Mouse (Mus musculus) forebrain, embryonic 14.5 days (tissue): ENCODE data around the gene Ddc. TPM values are rescaled to one million over a fixed set of nuclear protein-coding genes. Genes with fewer than 3 reads are reported as not detected.

Source experiments
- ATAC-seq: fragments of 200-750 bp; cut with Nextera tagmentation; 2 replicates; pipeline ENCODE4 v1.8.0; 2017; ENCODE audit warnings: mild to moderate bottlenecking, moderate library complexity
- DNase-seq: peaks from one replicate; pipeline ENCODE4 v3.0.0-alpha.2; 2015; ENCODE audit warnings: low spot score
- H3K27ac ChIP-seq: fragments of 300-500 bp; sonication (generic); 2 replicates; pipeline ENCODE4 v1.5.1; 2014; ENCODE audit warnings: low read depth, mild to moderate bottlenecking, control low read depth, low read length, moderate library complexity
- H3K27me3 ChIP-seq: fragments of 300-500 bp; sonication (generic); replicated peaks from 2 replicates; pipeline ENCODE4 v1.6.1; 2014; ENCODE audit warnings: low read length, control low read depth, mixed read lengths; ENCODE audit not compliant: control insufficient read depth, insufficient read depth
- H3K36me3 ChIP-seq: fragments of 300-500 bp; sonication (generic); 2 replicates; pipeline ENCODE4 v1.6.1; 2014; ENCODE audit warnings: low read length, control low read depth; ENCODE audit not compliant: control insufficient read depth, insufficient read depth
- H3K4me1 ChIP-seq: fragments of 300-500 bp; sonication (generic); 2 replicates; pipeline ENCODE4 v1.6.1; 2014; ENCODE audit warnings: antibody characterized with exemption, low read length, control low read depth; ENCODE audit not compliant: control insufficient read depth, insufficient read depth
- H3K4me2 ChIP-seq: fragments of 300-500 bp; sonication (generic); 2 replicates; pipeline ENCODE4 v1.6.1; 2014; ENCODE audit warnings: mild to moderate bottlenecking, control low read depth, low read length
- H3K4me3 ChIP-seq: fragments of 300-500 bp; sonication (generic); 2 replicates; pipeline ENCODE4 v1.5.1; 2014; ENCODE audit warnings: low read depth, low read length, control low read depth
- H3K9ac ChIP-seq: fragments of 300-500 bp; sonication (generic); 2 replicates; pipeline ENCODE4 v1.6.1; 2014; ENCODE audit warnings: mild to moderate bottlenecking, low read length, control low read depth, moderate library complexity
- H3K9me3 ChIP-seq: fragments of 300-500 bp; sonication (generic); replicated peaks from 2 replicates; pipeline ENCODE4 v1.6.1; 2016; ENCODE audit warnings: low read length, control low read depth, mixed read lengths; ENCODE audit not compliant: control insufficient read depth
- WGBS: fragments of 180-500 bp; shearing (Covaris S2); extraction: QIAGEN DNeasy Blood & Tissue Kit; methylation state at CpG from one replicate; pipeline ENCODE4 v1.1.7; 2014; 5-methylcytosine and 5-hydroxymethylcytosine counted together
- polyA plus RNA-seq: library from polyadenylated mRNA; unstranded; fragments of >200 nt; fragmentation: Nextera tagmentation; extraction: Ambion mirVana; gene quantifications from 2 replicates; pipeline ENCODE4 v1.2.1, GENCODE M21; 2014

Gene Ddc
- polyA plus RNA-seq, 1 experiment from 2014 or later, result 7.3 TPM

- H3K9ac ChIP-seq, result no peak overlapping the region
- ATAC-seq (no peak), DNase-seq (no peak)
- H3K4me2 ChIP-seq, result no peak overlapping the region
- H3K36me3 ChIP-seq, result no peaks in the 10 kb centered on the region
- H3K27me3 ChIP-seq, result no peaks in the 10 kb centered on the region
- peaks cover 12% of the 10 kb centered on the region for H3K4me1 ChIP-seq
- WGBS, result 99% methylated on average over 3 of the region's 3 CpGs
- H3K27ac ChIP-seq, result no peak overlapping the region
- no peak overlapping the region for H3K4me3 ChIP-seq
- no peaks in the 10 kb centered on the region for H3K9me3 ChIP-seq
These were observed 41.0 kb downstream of the Ddc start for GRCm38 (mm10) chr11:11856959-11857358.

GRCm38 (mm10) chr11:11855685-11856131 lies 42.2 kb downstream of the Ddc start:
- no peak overlapping the region for H3K9ac ChIP-seq
- H3K27me3 ChIP-seq, result no peaks in the 10 kb centered on the region
- peaks cover 12% of the 10 kb centered on the region for H3K4me1 ChIP-seq
- WGBS, result 19% methylated on average over 11 of the region's 11 CpGs
- peak; percentile 64 for ATAC-seq
- peak overlapping the region; percentile 15; the same call in 1 of the 2 replicates for H3K27ac ChIP-seq
- no peak overlapping the region for H3K4me2 ChIP-seq
- no peak overlapping the region for H3K4me3 ChIP-seq
- DNase-seq, result peak; percentile 66
- no peaks in the 10 kb centered on the region for H3K36me3 ChIP-seq
- no peaks in the 10 kb centered on the region for H3K9me3 ChIP-seq

- no peak overlapping the region for H3K9ac ChIP-seq
- H3K4me3 ChIP-seq, result no peak overlapping the region
- H3K4me1 ChIP-seq, result peaks cover 12% of the 10 kb centered on the region
- WGBS, result 26% methylated on average over 6 of the region's 6 CpGs
- peak overlapping the region; percentile 27; the same call in 1 of the 2 replicates for H3K27ac ChIP-seq
- H3K36me3 ChIP-seq, result no peaks in the 10 kb centered on the region
- no peaks in the 10 kb centered on the region for H3K27me3 ChIP-seq
- no peak overlapping the region for H3K4me2 ChIP-seq
- peak; percentile 44 for DNase-seq
- ATAC-seq, result peak; percentile 68
- no peaks in the 10 kb centered on the region for H3K9me3 ChIP-seq
These were observed 42.8 kb downstream of the Ddc start for GRCm38 (mm10) chr11:11855061-11855672.

- no peak for ATAC-seq
- Histone ChIP-seq H3K27ac (no peak overlapping the region), H3K9ac (no peak overlapping the region), H3K4me3 (no peak overlapping the region), H3K4me1 (peaks cover 12% of the 10 kb centered on the region), H3K9me3 (no peaks in the 10 kb centered on the region), H3K27me3 (no peaks in the 10 kb centered on the region), H3K36me3 (no peaks in the 10 kb centered on the region), H3K4me2 (no peak overlapping the region)
- DNase-seq, result no peak
- 68% methylated on average over 4 of the region's 4 CpGs for WGBS
These were observed 44.0 kb downstream of the Ddc start for GRCm38 (mm10) chr11:11853731-11854461.

GRCm38 (mm10) chr11:11851957-11852505 lies 45.9 kb downstream of the Ddc start:
- WGBS, result 74% methylated on average over 6 of the region's 6 CpGs
- H3K9ac ChIP-seq, result no peak overlapping the region
- H3K4me2 ChIP-seq, result no peak overlapping the region
- ATAC-seq (no peak), DNase-seq (no peak)
- H3K4me3 ChIP-seq, result no peak overlapping the region
- no peaks in the 10 kb centered on the region for H3K36me3 ChIP-seq
- H3K9me3 ChIP-seq, result no peaks in the 10 kb centered on the region
- H3K27ac ChIP-seq, result no peak overlapping the region
- peaks cover 12% of the 10 kb centered on the region for H3K4me1 ChIP-seq
- no peaks in the 10 kb centered on the region for H3K27me3 ChIP-seq

GRCm38 (mm10) chr11:11850476-11851267 lies 47.3 kb downstream of the Ddc start:
- Histone ChIP-seq H3K36me3 (no peaks in the 10 kb centered on the region), H3K27ac (no peak overlapping the region; the same call in 1 of the 2 replicates), H3K4me1 (peaks cover 9% of the 10 kb centered on the region), H3K9me3 (no peaks in the 10 kb centered on the region), H3K4me3 (no peak overlapping the region), H3K4me2 (no peak overlapping the region), H3K27me3 (no peaks in the 10 kb centered on the region), H3K9ac (no peak overlapping the region)
- no peak for DNase-seq
- ATAC-seq, result no peak
- WGBS, result 70% methylated on average over 6 of the region's 6 CpGs

GRCm38 (mm10) chr11:11849513-11850311 lies 48.2 kb downstream of the Ddc start:
- 64% methylated on average over 13 of the region's 13 CpGs for WGBS
- Histone ChIP-seq H3K9me3 (no peaks in the 10 kb centered on the region), H3K4me1 (peaks cover under 1% of the 10 kb centered on the region), H3K36me3 (no peaks in the 10 kb centered on the region), H3K4me2 (no peak overlapping the region), H3K4me3 (no peak overlapping the region), H3K9ac (no peak overlapping the region), H3K27me3 (no peaks in the 10 kb centered on the region), H3K27ac (no peak overlapping the region)
- DNase-seq, result no peak
- no peak for ATAC-seq

GRCm38 (mm10) chr11:11848467-11848866 lies 49.5 kb downstream of the Ddc start:
- Histone ChIP-seq H3K9ac (no peak overlapping the region), H3K9me3 (no peaks in the 10 kb centered on the region), H3K4me2 (no peak overlapping the region), H3K27ac (no peak overlapping the region), H3K4me3 (no peak overlapping the region), H3K27me3 (no peaks in the 10 kb centered on the region), H3K4me1 (no peaks in the 10 kb centered on the region), H3K36me3 (no peaks in the 10 kb centered on the region)
- ATAC-seq (no peak), DNase-seq (no peak)
- WGBS, result 93% methylated on average over 4 of the region's 4 CpGs
